Mouse (Mus musculus): ENCODE measurements around the gene Dlgap4.

Dlgap4 gene

GRCm38 (mm10) chr2:156803698-156804372 is 190.3 kb downstream of the Dlgap4 start:
- no peak for DNase-seq (ENCODE audit: low read depth, low spot score)

GRCm38 (mm10) chr2:156804589-156804988 is 191.1 kb downstream of the Dlgap4 start:
- DNase-seq (ENCODE audit: low read depth, low spot score), result no peak

GRCm38 (mm10) chr2:156806886-156807285 is 193.4 kb downstream of the Dlgap4 start:
- DNase-seq (ENCODE audit: low read depth, low spot score), result no peak

- no peak for DNase-seq (ENCODE audit: low read depth, low spot score)
Measured at GRCm38 (mm10) chr2:156809579-156809978, 196.1 kb downstream of the Dlgap4 start.

GRCm38 (mm10) chr2:156810716-156811115 is 197.2 kb downstream of the Dlgap4 start:
- DNase-seq (ENCODE audit: low read depth, low spot score), result no peak

GRCm38 (mm10) chr2:156811556-156811955 is 198.1 kb downstream of the Dlgap4 start:
- no peak for DNase-seq (ENCODE audit: low read depth, low spot score)

Measured in c-Kit-negative CD71-positive TER-119-positive erythroid progenitor cells, embryonic 14.5 days (primary cell).